Mouse (Mus musculus) left cerebral cortex, adult 2 months (tissue): Measurements from ENCODE around the gene Vash1. TPM values are rescaled to one million over a fixed set of nuclear protein-coding genes. Genes with fewer than 3 reads are reported as not detected.

ENCODE experiments used
- DNase-seq, 2 experiments: peaks; one replicate each; pipeline ENCODE4 v3.0.0; 2021 to 2022; ENCODE audit warnings: low spot score in 2 of 2, mixed read lengths in 1 of 2; ENCODE audit errors: extremely low spot score in 1 of 2
- H3K27ac ChIP-seq: fragments of 200-600 bp; 2 replicates; pipeline ENCODE4 v1.8.1; 2022
- H3K4me3 ChIP-seq: fragments of 200-600 bp; 2 replicates; pipeline ENCODE4 v1.8.1; 2022
- CTCF ChIP-seq: fragments of 200-600 bp; IDR thresholded peaks from 2 replicates; pipeline ENCODE4 v1.8.1; 2022; ENCODE audit warnings: antibody characterized with exemption, mild to moderate bottlenecking, moderate library complexity
- intact Hi-C: fragments of 180-260 bp; cut with DNase I; formaldehyde crosslinking; loops from one replicate; pipeline ENCODE4 v1.15.1; 2025
- total RNA-seq, 2 experiments: library from RNA; stranded (reverse); gene quantifications; 2 replicates each; pipeline ENCODE4 v1.2.3; 2021

The Vash1 gene
- total RNA-seq, 2 experiments from 2014 or later = 34.6 to 36.6 TPM

DNA sequence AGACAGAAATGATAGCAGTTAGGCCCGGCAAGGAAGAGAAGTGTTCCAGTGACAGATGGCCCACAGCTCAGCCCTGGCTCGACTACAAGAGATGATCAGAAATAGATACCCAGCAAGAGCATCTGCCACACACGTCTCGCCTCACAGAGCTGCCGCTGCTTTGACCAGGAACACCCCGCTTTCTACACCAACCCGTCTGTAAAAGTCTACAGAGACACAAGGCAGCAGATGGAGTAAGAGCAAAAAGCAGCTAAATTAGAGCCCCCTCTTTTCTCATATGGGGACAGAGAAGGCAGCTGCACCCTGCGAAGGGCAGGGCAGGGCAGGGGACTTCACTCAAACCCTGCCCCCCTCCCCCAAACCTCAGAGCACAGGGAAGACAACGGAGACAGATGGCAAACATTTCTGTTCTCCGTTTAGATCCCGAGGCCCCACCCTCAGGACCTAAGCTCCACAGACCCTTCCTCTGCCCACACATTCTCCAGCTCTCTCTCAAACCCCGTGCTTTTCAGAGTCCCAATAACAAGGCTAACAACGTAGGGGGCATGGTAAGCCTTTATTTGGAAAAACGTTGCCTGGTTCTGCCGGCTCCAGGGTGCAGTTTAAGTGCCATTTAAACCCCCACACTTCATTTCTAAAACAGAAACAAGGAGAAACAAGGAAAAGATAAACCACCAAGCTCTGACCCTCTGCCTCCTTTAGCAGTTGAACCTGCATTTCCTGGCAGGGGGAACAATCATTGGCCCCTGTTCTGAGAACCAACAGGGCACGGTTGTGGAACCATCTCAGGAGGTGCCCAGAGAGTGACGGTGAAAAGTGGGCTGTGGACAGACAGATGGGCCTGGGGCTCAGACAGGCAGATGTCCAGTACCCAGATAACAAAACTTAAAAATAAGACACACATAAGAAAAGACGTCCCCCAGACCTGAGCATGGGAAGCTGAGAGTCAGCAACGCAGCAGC, 21.7 kb downstream of the Vash1 start:
- no peak for TF ChIP-seq CTCF
- intact Hi-C loops = loop anchor here (2.0 kb wide), 2 partner anchors 19 to 41 kb away; no protein-coding TSS in a partner anchor
- peak overlapping the region; percentile 90 for H3K27ac ChIP-seq
- no peak overlapping the region for H3K4me3 ChIP-seq
- DNase-seq = peak; percentile 72 to 76

DNA sequence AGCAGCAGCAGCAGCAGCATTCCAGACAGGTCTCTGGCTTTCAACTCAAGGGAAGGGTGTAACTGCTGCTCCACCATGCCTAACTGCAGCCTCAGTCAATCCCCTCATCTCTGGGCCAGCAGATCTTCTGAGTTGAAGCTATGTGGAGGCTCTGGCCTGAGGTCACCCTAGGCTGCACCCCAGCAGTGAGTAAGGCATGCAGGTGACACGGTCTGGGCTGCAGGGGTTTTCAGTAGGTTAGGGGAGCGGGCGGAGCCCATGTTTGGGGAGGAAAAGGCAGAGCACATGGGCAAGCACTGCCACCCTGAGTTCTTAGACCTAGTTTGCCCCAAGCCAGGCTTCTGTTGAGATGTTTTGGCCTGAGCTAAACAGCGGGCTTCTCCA, 22.4 kb downstream of the Vash1 start:
- no peak for DNase-seq
- Histone ChIP-seq H3K27ac (peak overlapping the region; percentile 87), H3K4me3 (no peak overlapping the region)
- intact Hi-C loops = loop anchor here (2.0 kb wide), 1 partner anchor 42 kb away; no protein-coding TSS in a partner anchor
- TF ChIP-seq CTCF = no peak

DNA sequence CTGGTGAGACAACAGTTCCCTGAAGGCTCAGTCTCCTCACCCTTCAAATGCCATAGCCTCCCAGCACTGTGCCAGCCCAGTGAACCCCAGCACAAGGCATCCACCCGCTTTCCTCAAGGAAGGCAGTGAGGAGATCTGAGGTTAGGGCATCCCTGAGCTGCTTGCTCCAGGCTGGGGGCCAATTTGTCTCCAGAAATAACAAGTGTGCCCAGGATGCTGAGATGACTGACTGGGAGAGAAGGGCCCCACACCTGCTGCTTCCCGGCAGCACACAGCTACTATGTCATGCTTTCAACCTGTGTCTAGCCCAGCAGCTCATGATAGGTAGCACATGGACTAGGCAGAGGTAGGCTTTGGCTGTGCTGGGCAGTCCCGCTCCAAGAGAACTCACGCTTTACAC, 23.0 kb downstream of the Vash1 start:
- Histone ChIP-seq H3K27ac (peak overlapping the region; percentile 87), H3K4me3 (no peak overlapping the region)
- intact Hi-C loops = loop anchor here (2.0 kb wide), 1 partner anchor 43 kb away; no protein-coding TSS in a partner anchor
- TF ChIP-seq CTCF = no peak
- DNase-seq = no peak

DNA sequence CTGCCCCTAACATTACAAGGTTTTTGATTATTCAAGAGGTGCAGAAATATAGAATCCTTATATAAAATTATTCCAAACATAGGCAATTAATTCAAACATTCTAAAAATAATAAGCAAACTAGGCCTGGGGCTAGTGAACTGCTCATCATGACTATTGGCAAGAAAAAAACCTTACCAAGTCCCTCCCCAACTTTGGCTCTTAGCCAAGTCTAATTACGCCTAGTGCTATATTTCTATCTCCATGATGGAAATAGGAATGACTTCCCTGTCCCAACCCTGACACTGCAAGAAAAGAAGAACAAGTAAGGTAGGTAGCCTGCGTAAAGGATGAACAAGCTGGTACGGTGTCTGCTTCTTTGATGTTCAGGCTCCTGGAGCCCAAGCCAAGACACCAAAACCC, 24.2 kb downstream of the Vash1 start:
- no peak for DNase-seq
- no peak for TF ChIP-seq CTCF
- Histone ChIP-seq H3K4me3 (no peak overlapping the region), H3K27ac (no peak overlapping the region)
- intact Hi-C loops = no loop called here

DNA sequence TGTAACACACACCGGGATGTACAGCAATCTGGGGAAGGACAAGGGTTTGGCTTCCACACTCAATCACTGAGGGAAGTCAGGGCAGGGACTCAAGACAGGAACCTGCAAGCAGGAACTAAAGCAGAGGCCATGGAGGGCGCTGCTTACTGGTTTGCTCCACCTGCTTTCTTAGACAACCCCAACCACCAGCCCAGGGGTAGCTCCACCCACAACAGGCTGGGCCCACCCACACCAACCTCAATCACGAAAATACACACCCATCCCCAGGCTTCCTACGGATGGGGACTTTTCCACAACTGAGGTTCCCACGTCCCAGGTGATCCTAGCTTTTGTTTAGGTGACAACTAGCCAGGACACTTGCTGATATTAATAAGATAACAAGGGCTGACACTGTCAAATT, 27.3 kb downstream of the Vash1 start:
- no peak overlapping the region for H3K4me3 ChIP-seq
- no peak for TF ChIP-seq CTCF
- no peak overlapping the region for H3K27ac ChIP-seq
- intact Hi-C loops = no loop called here
- no peak for DNase-seq

DNA sequence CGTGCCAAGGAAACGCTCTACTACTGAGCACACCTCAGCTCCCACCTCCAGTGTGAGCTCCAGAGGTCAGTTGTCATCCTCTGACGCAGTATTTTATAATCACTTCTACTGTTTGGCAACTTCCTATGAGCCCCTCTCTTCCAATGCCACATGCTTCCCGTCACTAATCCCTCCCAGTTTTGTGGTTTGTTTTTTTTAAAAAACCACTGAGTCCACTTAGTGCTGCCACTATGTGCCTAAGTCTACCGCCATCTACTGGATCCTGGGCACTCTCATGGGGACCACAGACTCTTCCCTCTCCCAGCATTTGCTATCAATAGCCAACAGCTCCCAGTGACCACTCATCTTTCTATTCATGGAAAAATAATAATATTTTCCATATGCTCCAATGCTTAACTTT, 35.5 kb downstream of the Vash1 start:
- DNase-seq = no peak
- peak; percentile 27 for TF ChIP-seq CTCF
- Histone ChIP-seq H3K27ac (no peak overlapping the region), H3K4me3 (no peak overlapping the region)
- intact Hi-C loops = loop anchor here (2.0 kb wide), 1 partner anchor 53 kb away; no protein-coding TSS in a partner anchor

DNA sequence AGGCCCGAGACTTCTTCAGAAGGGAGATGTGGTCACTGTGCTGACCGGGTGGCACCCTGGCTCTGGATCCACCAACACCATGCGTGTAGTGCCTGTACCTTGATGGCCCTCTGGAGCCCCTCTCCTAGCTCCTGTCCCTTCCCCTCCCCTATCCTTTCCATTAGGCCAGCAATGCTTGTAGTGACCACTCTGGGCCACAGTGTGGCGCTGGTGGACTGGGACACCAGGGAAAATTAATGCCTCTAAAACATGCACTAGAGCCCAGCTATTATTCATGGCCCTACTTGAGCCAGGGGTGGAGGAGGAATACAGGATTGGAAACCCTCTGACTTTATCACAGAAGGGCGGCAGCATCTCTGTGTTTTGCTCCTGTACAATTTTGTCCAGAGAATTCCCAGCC, 36.9 kb downstream of the Vash1 start:
- peak; percentile 74 to 82 for DNase-seq
- TF ChIP-seq CTCF = peak; percentile 88
- H3K27ac ChIP-seq = no peak overlapping the region
- intact Hi-C loops = loop anchor here (2.0 kb wide), 1 partner anchor 51 kb away; no protein-coding TSS in a partner anchor
- no peak overlapping the region for H3K4me3 ChIP-seq

DNA sequence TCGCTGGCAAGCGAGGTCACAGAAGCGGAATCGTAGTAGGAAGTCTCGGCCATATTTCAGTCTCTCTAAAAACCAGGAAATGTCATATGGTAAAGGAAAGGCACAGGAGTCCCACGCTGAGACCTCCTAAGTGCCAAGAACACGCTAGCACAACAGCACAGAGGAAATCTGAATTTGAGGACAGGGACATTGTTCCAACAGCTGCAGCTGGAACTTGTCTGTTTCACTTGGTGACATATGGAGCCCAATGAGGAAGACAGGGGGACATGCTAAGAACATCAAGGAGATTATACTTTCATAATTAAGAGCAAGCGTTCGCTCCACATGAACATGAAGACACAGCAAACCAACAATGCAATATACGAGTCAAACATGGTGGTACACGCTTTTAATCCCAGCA, 38.5 kb downstream of the Vash1 start:
- TF ChIP-seq CTCF = no peak
- Histone ChIP-seq H3K27ac (no peak overlapping the region), H3K4me3 (no peak overlapping the region)
- intact Hi-C loops = no loop called here
- DNase-seq = no peak

DNA sequence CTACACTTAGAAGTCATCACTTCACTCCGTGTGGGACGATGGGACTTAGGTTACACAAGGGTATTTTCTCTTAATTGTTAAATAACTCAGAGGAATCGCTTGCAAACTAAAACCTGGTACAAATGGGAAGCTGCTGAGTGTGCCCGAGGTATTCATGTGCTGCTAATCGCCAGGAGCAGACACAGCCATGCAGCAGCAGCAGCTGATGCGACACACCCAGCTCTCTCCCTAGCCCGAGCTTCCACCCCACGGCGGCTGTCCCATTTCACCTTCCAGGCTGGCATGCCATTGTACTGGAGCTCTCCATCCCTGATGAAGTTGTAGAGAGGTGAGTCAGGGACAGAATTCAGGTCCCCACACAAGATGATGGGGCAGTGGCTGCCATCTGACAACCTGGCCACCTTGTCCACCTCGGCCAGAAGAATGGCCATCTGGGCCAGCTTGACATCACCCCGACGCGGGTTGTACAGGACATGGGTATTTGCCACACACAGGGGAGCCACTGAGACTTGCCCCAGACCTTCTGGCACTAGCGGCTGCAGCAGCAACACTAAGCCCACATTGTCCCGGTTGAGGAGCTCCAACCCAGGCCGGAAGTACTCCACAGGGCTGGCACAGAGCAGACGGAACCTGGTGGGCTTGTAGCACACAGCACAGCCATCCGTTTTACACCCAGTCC, 41.6 kb downstream of the Vash1 start:
- no peak for TF ChIP-seq CTCF
- no peak overlapping the region for H3K4me3 ChIP-seq
- intact Hi-C loops = no loop called here
- H3K27ac ChIP-seq = no peak overlapping the region
- no peak for DNase-seq

DNA sequence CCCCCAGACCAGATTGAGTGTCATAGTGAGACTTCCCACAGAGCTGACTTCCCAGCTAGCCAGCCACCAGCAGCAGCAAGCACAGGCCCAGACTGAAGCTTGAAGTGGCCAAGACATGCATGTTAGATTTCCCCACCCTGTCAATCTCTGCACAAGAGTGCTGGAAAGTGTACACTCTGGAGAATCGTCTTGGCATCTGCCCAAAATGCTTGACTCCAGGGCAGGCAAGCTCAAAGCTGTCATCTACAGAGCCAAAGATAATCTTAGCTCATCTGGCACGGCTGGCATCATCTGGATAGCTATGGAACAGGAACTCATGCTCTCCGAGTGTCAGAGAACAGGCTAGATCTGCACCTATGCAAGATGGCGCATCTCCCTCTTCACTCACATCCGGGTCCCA, 43.0 kb downstream of the Vash1 start:
- Histone ChIP-seq H3K27ac (no peak overlapping the region), H3K4me3 (no peak overlapping the region)
- DNase-seq = no peak
- no peak for TF ChIP-seq CTCF
- intact Hi-C loops = no loop called here

DNA sequence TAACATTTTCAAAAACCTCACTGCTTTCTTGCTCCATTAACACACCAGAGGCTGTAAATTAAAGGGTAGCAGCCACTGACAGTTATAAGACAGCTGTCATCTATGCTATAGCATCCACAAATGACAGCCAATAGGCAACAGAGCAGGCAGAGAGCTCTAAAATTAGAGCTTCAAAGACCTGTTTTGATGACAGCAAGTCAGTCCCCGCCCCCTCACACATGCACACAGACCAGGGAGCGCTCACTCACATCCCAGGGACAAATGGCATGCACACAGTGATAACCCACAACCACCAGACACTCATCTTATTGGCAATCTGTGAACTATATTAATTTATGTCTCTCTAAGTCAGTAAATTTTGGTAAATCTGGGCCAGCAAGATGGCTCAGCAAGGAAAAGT, 45.8 kb downstream of the Vash1 start:
- no peak overlapping the region for H3K27ac ChIP-seq
- intact Hi-C loops = no loop called here
- no peak for TF ChIP-seq CTCF
- H3K4me3 ChIP-seq = no peak overlapping the region
- DNase-seq = no peak

DNA sequence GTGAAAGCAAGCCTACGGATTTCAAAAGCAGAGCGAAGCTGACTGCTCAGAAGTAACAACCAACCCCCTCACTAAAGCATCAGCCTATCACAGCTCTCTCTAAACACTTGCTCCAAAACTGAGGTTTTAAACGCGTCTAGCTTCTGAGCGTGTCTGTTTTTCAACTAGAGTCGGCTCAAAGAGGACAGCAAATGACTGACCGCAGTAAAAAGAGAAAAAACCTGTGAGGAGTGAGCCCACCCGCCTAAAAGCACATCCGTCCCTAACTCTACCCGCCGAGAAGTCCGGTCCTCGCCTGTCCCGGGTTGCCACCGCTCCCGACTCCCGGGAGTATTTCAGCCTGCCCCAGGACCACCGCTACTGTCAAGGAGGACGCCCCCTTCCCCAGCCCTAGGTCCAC, 47.2 kb downstream of the Vash1 start:
- no peak for TF ChIP-seq CTCF
- H3K4me3 ChIP-seq = peak overlapping the region; percentile 64
- H3K27ac ChIP-seq = peak overlapping the region; percentile 78
- DNase-seq = no peak
- intact Hi-C loops = no loop called here
